Mouse (Mus musculus) limb, embryonic 15.5 days (tissue): ENCODE data around the gene Gapdh. TPM values are rescaled to one million over a fixed set of nuclear protein-coding genes. Genes with fewer than 3 reads are reported as not detected.
A peak's percentile ranks its signal among the peaks of the same experiment; 100 is the strongest.

Source experiments
- ATAC-seq: fragments of 200-750 bp; cut with Nextera tagmentation; 2 replicates; pipeline ENCODE4 v1.8.0; 2017; ENCODE audit warnings: low read depth, moderate TSS enrichment; ENCODE audit not compliant: insufficient number of reproducible peaks, low FRiP score, low TSS enrichment
- H3K27ac ChIP-seq: fragments of 300-500 bp; sonication (generic); 2 replicates; pipeline ENCODE4 v1.5.1; 2015; ENCODE audit warnings: moderate library complexity, mild to moderate bottlenecking, inconsistent platforms
- H3K27me3 ChIP-seq: fragments of 300-500 bp; sonication (generic); 2 replicates; pipeline ENCODE4 v1.6.1; 2015; ENCODE audit warnings: inconsistent platforms
- H3K36me3 ChIP-seq: fragments of 300-500 bp; sonication (generic); 2 replicates; pipeline ENCODE4 v1.6.1; 2015; ENCODE audit warnings: inconsistent platforms
- H3K4me1 ChIP-seq: fragments of 300-500 bp; sonication (generic); 2 replicates; pipeline ENCODE4 v1.6.1; 2015; ENCODE audit warnings: inconsistent platforms
- H3K4me2 ChIP-seq: fragments of 300-500 bp; sonication (generic); 2 replicates; pipeline ENCODE4 v1.6.1; 2015; ENCODE audit warnings: mild to moderate bottlenecking, inconsistent platforms
- H3K4me3 ChIP-seq: fragments of 300-500 bp; sonication (generic); 2 replicates; pipeline ENCODE4 v1.5.1; 2015; ENCODE audit warnings: mild to moderate bottlenecking, inconsistent platforms
- H3K9ac ChIP-seq: fragments of 300-500 bp; sonication (generic); 2 replicates; pipeline ENCODE4 v1.6.1; 2015; ENCODE audit warnings: inconsistent platforms
- H3K9me3 ChIP-seq: fragments of 300-500 bp; sonication (generic); 2 replicates; pipeline ENCODE4 v1.6.1; 2016; ENCODE audit warnings: inconsistent platforms
- WGBS: fragments of 180-500 bp; shearing (Covaris S2); methylation state at CpG from one replicate; pipeline ENCODE4 v1.1.7; 2015; 5-methylcytosine and 5-hydroxymethylcytosine counted together
- polyA plus RNA-seq: library from polyadenylated mRNA; unstranded; fragments of >200 nt; fragmentation: Nextera tagmentation; extraction: Ambion mirVana; gene quantifications from 2 replicates; pipeline ENCODE4 v1.2.1, GENCODE M21; 2015

The Gapdh gene
- polyA plus RNA-seq, 1 experiment from 2014 or later: 1,547 TPM

DNA sequence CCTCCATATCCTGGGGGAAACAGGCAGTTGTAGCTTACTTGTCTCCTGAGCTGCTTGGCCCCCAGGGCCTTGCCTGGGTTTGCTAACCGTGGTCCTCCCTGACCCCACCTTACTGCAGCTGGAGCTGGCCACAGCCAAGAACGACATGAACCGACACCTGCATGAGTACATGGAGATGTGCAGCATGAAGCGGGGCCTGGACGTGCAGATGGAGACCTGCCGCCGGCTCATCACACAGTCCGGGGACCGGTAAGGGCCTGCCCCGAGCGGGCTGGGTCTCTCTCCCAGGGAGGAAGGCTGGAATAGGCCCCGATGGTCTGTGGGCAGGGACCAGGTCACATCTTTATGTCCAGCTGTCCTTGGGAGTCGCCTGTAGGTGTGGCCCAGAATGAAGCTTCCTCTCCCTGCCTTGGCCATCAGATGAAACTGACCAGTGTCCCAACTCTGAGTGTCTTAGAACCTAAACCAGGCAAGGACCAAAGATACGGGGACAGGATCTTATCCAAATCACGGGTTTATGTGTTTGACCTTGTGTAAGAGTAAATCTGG is 7.2 kb downstream of the Gapdh start:
- Histone ChIP-seq H3K4me1 (peaks cover 32% of the 10 kb centered on the region), H3K9me3 (no peaks in the 10 kb centered on the region), H3K36me3 (peaks cover 68% of the 10 kb centered on the region), H3K4me3 (no peak overlapping the region), H3K9ac (no peak overlapping the region), H3K27me3 (no peaks in the 10 kb centered on the region), H3K27ac (0 out of 2 replicates have a peak overlapping the region, but pooled peaks have one; percentile 24), H3K4me2 (no peak overlapping the region)
- WGBS: 80% methylated on average over 15 of the region's 15 CpGs
- ATAC-seq: no peak

DNA sequence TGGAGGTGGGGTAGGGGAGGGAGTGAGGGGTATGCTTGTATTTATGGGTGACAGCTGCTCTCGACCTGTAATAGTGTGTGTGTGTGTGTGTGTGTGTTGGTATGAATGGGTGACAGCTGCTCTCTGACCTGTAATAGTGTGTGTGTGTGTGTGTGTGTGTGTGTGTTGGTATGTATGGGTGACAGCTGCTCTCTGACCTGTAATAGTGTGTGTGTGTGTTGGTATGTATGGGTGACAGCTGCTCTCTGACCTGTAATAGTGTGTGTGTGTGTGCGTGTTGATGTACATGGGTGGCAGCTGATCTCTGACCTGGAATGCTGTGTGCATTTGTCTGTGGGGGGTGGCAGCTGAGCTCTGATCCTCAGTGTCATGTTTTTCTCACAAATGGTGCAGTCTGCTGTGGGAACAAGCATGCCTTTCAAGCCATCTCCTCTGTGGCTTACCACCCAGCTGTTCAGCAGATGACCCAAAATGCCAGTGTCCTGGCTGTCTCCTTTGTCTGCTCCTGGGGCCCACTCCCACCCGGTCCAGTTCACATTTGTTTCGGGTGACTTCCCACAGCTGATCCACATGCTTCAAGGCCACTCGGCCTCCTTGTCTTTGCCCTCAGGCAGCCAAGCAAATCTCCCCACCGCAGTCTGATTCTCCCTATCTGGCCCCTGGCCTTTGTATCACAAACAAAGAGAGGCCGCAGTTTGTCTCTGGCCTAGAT is 9.2 kb downstream of the Gapdh start:
- Histone ChIP-seq H3K27me3 (no peaks in the 10 kb centered on the region), H3K4me3 (no peak overlapping the region), H3K4me2 (no peak overlapping the region), H3K36me3 (peaks cover 76% of the 10 kb centered on the region), H3K27ac (no peak overlapping the region), H3K9me3 (no peaks in the 10 kb centered on the region), H3K4me1 (peaks cover 25% of the 10 kb centered on the region), H3K9ac (no peak overlapping the region)
- ATAC-seq: peak; percentile 33; the same call in 1 of the 2 replicates
- WGBS: 75% methylated on average over 7 of the region's 7 CpGs

DNA sequence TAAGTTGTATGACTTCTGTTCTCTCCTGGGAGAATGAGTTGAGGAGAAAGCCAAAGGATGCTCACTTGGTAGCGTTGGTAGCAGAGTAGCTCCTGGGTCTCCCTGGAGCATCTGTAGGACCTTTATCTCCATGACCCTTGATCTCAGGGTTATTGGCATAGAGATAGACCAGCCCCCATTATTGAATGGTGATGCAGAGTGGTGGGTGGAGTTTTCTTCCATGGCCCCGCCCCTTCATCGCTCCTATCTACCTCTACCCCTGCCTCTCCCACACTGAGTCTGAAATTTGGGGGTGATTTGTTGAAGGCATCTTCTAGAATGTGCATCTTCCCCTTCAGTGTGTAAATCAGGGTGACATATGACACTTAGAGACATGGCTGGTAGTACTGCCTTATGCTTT is 9.8 kb downstream of the Gapdh start:
- Histone ChIP-seq H3K4me2 (no peak overlapping the region), H3K27ac (0 out of 2 replicates have a peak overlapping the region, but pooled peaks have one; percentile 11), H3K27me3 (no peaks in the 10 kb centered on the region), H3K4me1 (peaks cover 20% of the 10 kb centered on the region), H3K9ac (no peak overlapping the region), H3K4me3 (no peak overlapping the region), H3K9me3 (no peaks in the 10 kb centered on the region), H3K36me3 (peaks cover 77% of the 10 kb centered on the region)
- no peak for ATAC-seq
- 81% methylated on average over 3 of the region's 3 CpGs for whole genome bisulfite sequencing

DNA sequence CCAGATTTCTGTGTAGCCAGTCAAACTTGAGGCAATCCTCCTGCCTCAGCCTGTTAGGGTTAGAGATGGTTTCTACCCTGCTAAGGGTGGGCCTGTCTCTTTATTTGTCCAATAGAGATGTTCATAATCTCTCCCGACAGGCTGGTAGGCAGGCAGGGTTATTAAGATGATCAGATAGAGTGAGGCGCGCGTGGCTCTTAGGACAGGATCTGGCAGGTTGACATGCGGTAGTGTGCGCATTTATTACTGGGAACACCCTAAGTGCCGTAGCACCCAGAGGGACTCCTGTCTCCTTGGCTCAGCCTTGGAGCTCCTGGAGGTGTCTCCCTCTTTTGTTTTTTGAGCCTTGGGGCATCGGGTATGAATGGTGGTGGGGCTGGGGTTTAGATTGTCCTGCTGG is 11.0 kb downstream of the Gapdh start:
- WGBS: 84% methylated on average over 8 of the region's 8 CpGs
- Histone ChIP-seq H3K4me2 (no peak overlapping the region), H3K9me3 (no peaks in the 10 kb centered on the region), H3K36me3 (peaks cover 71% of the 10 kb centered on the region), H3K4me1 (peaks cover 11% of the 10 kb centered on the region; the same call in 1 of the 2 replicates), H3K9ac (no peak overlapping the region), H3K27ac (no peak overlapping the region), H3K4me3 (no peak overlapping the region), H3K27me3 (no peaks in the 10 kb centered on the region)
- no peak for ATAC-seq

DNA sequence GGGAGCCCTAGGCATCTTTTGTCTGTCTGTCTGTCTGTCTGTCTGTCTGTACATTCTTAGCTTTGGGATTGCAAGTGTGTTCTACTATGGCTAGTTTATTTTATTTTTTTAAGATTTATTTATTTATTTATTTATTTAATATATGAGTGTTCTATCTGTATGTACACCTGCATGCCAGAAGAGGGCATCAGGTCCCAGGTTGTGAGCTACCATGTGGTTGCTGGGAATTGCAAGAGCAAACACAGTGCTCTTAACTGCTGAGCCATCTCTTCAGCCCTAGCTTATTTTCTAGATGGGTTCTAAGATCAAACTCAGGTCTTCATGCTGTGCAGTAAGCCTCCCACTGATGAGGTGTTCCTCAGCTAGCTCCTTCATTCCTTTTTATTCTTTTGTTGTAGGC is 11.7 kb downstream of the Gapdh start:
- Histone ChIP-seq H3K27ac (no peak overlapping the region), H3K9me3 (no peaks in the 10 kb centered on the region), H3K4me1 (peaks cover 7% of the 10 kb centered on the region; the same call in 1 of the 2 replicates), H3K4me3 (no peak overlapping the region), H3K9ac (no peak overlapping the region), H3K36me3 (peaks cover 67% of the 10 kb centered on the region), H3K4me2 (no peak overlapping the region), H3K27me3 (no peaks in the 10 kb centered on the region)
- ATAC-seq: no peak

DNA sequence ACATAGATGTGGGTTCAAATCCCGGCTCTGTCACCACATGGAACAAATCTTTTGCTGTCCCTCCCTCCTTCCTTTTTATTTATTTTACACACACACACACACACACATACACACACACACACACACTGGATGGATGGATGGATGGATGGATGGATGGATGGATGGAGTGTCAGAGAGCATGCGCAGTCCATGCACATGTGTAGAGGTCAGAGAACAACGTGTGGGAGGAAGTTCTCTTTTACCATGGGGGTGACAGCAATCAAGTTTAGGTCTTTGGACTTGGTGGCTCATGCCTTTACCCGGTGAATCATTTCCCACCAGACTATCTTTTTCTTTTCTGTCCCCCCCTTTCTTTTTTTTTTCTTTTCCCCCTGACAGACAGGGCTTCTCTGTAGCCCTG is 12.6 kb downstream of the Gapdh start:
- Histone ChIP-seq H3K27me3 (no peaks in the 10 kb centered on the region), H3K9me3 (no peaks in the 10 kb centered on the region), H3K27ac (no peak overlapping the region), H3K4me2 (no peak overlapping the region), H3K36me3 (peaks cover 61% of the 10 kb centered on the region), H3K4me3 (no peak overlapping the region), H3K9ac (no peak overlapping the region), H3K4me1 (peaks cover 15% of the 10 kb centered on the region)
- no peak for ATAC-seq
- 88% methylated on average over 4 of the region's 4 CpGs for WGBS

DNA sequence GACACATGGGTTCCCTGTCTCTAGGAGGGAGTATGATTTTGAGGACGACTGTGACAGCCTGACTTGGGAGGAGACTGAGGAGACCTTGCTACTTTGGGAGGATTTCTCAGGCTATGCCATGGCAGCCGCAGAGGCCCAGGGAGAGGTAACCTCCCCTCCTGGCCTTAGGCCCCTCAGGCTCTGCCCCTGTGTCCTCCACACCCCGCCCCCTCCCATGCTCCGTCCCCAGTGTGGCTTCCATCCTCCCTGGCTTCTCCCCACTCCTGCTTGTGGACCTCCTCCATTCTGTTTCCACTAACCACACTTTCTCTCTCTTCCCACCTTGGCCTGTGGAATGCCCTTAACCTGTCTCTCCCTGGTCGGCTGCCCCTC is 13.3 kb downstream of the Gapdh start:
- 73% methylated on average over 5 of the region's 5 CpGs for WGBS
- H3K9ac ChIP-seq: no peak overlapping the region
- no peak overlapping the region for H3K4me3 ChIP-seq
- H3K27me3 ChIP-seq: no peaks in the 10 kb centered on the region
- no peaks in the 10 kb centered on the region for H3K9me3 ChIP-seq
- no peak for ATAC-seq
- H3K4me2 ChIP-seq: no peak overlapping the region
- H3K4me1 ChIP-seq: peaks cover 22% of the 10 kb centered on the region
- peaks cover 61% of the 10 kb centered on the region for H3K36me3 ChIP-seq
- H3K27ac ChIP-seq: peak overlapping the region; percentile 17; the same call in 1 of the 2 replicates

DNA sequence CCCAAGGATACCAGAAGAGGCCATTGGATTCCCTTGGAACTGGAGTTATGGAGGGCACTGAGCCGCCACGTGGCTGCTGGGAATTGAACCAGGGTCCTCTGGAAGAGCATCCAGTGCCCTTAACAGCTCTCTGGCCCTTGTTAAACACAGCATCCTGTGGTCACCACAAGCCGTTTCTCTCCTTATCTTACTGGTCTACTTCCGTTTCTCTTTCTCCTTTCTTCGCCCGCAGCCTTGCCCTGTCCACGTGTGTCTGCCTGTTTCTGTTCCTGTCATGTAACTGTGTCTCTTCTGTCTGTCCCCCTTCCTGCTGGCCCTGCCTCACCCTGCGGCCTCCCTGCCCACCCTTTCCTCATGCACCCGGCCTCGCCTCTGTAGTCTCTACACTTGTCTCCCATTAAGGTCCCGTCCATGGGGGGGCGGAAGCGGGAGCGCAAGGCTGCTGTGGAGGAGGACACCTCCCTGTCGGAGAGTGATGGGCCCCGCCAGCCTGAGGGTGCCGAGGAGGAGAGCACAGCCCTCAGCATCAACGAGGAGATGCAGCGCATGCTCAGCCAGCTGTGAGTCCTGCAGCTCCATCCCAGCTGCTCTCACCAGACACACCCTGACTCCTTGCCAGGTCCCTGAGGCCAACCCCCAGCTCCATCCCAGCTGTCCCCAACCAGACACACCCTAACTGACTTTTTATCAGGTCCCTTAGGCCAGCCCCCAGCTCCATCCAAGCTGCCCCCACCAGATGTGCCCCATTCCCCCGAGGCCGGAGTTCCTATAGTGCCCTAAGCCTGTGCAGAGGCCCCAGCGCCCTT is 13.9 kb downstream of the Gapdh start:
- 75% methylated on average over 22 of the region's 22 CpGs for WGBS
- ATAC-seq: no peak
- no peak overlapping the region for H3K4me2 ChIP-seq

DNA sequence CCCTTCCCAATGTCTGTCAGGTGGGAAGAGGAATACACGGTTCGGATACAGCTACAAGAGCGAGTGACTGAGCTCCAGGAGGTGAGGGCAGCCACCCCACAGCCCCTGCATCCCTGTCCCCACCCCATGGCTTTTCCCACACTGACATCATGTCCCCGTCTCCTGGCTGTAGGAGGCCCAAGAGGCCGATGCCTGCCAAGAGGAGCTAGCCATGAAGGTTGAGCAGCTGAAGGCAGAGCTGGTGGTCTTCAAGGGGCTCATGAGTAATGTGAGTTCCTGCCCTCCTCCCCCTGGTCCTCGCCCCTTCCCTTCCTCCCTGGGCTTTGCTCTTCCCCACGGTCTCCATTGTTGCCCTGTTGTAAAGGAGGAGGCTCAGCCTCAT is 16.7 kb downstream of the Gapdh start:
- Histone ChIP-seq H3K9ac (no peak overlapping the region), H3K27ac (peak overlapping the region; percentile 79), H3K36me3 (peaks cover 38% of the 10 kb centered on the region), H3K9me3 (no peaks in the 10 kb centered on the region), H3K4me3 (no peak overlapping the region), H3K4me1 (peaks cover 51% of the 10 kb centered on the region), H3K4me2 (no peak overlapping the region), H3K27me3 (no peaks in the 10 kb centered on the region)
- 66% methylated on average over 7 of the region's 7 CpGs for WGBS
- ATAC-seq: no peak

More for the DNA sequence above, 13.9 kb downstream of the Gapdh start:
- H3K36me3 ChIP-seq: peaks cover 56% of the 10 kb centered on the region
- no peaks in the 10 kb centered on the region for H3K9me3 ChIP-seq
- peaks cover 26% of the 10 kb centered on the region for H3K4me1 ChIP-seq
- H3K4me3 ChIP-seq: no peak overlapping the region
- no peak overlapping the region for H3K9ac ChIP-seq
- peak overlapping the region; percentile 2; the same call in 1 of the 2 replicates for H3K27ac ChIP-seq
- H3K27me3 ChIP-seq: no peaks in the 10 kb centered on the region

DNA sequence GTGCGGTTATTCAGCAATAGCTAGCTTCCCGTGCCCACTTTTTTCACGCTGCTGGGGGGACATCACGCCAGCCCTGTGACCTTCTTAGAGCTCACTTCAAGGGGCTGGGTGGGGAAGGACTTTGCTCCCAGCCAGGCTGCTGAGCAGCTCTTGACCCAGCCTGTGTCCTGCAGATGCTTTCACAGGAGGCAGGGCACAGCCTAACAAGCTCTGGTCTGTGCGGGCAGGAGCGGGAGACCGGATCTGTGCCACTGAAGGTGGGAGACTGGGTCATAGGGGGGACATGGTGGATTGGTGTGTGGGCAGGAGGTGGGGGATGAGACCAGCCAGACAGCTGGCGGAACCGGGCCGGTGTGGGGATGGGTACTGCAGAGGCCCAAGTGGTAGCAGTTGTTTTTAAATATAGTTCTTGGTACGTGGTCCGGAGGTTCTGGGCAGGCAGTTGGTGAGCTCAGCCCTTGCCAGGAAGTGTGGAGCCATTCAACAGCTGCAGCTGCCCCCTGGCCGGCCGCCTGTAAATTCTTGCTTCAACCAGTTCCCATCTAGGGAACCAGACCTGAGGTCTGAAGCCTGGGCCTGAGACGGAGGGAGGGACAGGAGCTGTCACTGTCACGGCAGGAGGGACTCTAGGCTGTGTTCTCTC is 17.2 kb downstream of the Gapdh start:
- Histone ChIP-seq H3K36me3 (peaks cover 41% of the 10 kb centered on the region), H3K9me3 (no peaks in the 10 kb centered on the region), H3K27ac (peak overlapping the region; percentile 79), H3K4me2 (peak overlapping the region; percentile 25), H3K9ac (no peak overlapping the region), H3K4me3 (peak overlapping the region; percentile 10; the same call in 1 of the 2 replicates), H3K4me1 (peaks cover 53% of the 10 kb centered on the region), H3K27me3 (no peaks in the 10 kb centered on the region)
- peak; percentile 21; the same call in 1 of the 2 replicates for ATAC-seq
- 70% methylated on average over 16 of the region's 16 CpGs for WGBS

DNA sequence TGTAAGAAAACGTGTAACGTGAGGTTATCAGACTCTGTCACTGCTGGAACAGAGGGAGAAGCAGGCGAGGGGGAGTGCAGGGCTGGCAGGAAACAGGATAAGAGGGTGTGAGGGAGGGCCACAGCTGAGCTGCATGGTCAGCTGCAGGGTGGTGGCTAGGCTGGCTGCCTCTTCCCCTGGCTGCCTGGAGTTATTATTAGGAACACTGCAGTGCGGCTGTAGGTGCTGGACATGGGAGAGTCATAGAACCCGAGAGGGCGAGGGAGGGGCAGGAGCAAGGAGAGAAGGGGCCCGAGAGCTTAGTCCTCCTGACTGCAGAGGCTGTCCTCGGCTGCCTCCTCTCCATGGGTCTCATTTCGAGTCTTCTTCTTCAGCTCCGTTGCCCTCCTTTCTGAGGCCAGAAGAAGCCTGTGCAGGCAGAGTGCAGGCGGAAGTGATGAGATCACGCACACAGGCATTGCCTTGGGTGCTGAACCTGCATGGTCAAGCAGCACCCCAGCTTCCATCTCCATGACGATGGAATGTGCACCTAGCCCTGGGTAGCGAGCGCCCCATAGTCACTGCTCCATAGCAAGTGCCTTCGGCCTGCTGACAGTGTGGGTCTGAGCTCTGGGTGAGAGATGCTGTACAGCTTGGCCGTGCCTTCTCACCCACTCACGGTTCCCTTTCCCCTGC is 17.9 kb downstream of the Gapdh start:
- WGBS: 64% methylated on average over 17 of the region's 18 CpGs
- no peak for ATAC-seq
- Histone ChIP-seq H3K4me1 (peaks cover 53% of the 10 kb centered on the region), H3K4me2 (peak overlapping the region; percentile 25), H3K9ac (no peak overlapping the region), H3K27me3 (no peaks in the 10 kb centered on the region), H3K27ac (peak overlapping the region; percentile 79), H3K36me3 (peaks cover 41% of the 10 kb centered on the region), H3K4me3 (peak overlapping the region; percentile 10), H3K9me3 (no peaks in the 10 kb centered on the region)
